Mouse (Mus musculus) MEL-GATA-1-ER (cell line): Measurements from ENCODE around the gene Gm48552.
A peak's percentile ranks its signal among the peaks of the same experiment; 100 is the strongest.

Experiments used
- DNase-seq: peaks from one replicate; pipeline ENCODE4 v3.0.0-alpha.2; 2012; ENCODE audit warnings: low read depth; ENCODE audit errors: extremely low read depth

Gene Gm48552

GRCm38 (mm10) chr10:81430831-81431525 lies 42.2 kb downstream of the Gm48552 start:
- DNase-seq: no peak

GRCm38 (mm10) chr10:81431526-81432168 lies 42.8 kb downstream of the Gm48552 start:
- no peak for DNase-seq

- DNase-seq: no peak
These were observed 43.5 kb downstream of the Gm48552 start for GRCm38 (mm10) chr10:81432169-81432867.

GRCm38 (mm10) chr10:81432868-81433262 lies 44.1 kb downstream of the Gm48552 start:
- peak; percentile 94 for DNase-seq

- no peak for DNase-seq
These were observed 44.9 kb downstream of the Gm48552 start for GRCm38 (mm10) chr10:81433541-81434289.

- no peak for DNase-seq
These were observed 45.8 kb downstream of the Gm48552 start for GRCm38 (mm10) chr10:81434361-81435263.

GRCm38 (mm10) chr10:81435436-81435835 lies 46.6 kb downstream of the Gm48552 start:
- DNase-seq: no peak
